Mouse (Mus musculus): Measurements from ENCODE around the gene Fahd1. TPM values are rescaled to one million over a fixed set of nuclear protein-coding genes. Genes with fewer than 3 reads are reported as not detected.
A peak's percentile ranks its signal among the peaks of the same experiment; 100 is the strongest.

The Fahd1 gene
- polyA plus RNA-seq, 1 experiment: 103 TPM

DNA sequence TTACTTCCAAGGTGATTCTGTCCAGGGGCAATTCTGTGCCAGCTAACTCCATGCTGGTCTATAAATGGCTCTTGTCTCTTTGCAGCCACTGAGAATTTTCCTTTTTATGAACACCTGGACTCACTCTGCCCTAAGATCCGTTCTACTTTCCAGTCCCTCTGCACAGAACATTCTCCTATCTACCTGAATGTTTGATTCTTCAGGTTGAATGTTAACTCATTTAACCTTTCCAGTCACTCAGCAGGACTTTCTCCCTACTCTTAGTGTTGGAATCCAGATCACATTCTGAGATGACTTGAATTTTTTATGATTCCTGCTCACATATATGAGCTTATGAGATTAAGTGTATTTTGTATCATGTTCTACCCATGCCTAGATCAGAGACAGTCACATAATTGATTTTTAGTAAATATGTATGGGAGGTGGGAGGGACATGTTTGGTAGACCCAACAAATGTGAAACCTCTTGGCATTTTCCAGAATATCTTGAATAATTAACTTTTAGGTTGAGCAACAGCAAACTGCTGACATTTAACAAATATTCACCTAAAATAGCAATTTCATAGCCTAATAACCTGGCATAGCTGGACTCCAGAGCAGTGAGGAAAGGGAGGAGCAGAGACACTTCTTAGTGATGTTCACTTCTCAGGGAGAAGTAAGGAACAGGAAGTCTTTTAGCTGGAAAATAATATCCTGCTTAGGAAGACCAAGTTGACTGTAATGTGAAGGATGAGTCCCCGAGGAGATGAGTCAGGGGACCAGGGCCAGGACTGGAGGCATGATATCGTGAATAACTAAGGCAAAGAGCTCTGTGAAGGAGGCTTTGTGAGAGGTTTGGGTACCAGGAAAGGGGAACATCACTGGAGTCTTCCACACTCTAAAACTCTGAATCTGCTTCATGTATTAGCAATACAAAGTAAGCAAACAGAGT is 28.5 kb downstream of the Fahd1 start:
- no peak overlapping the region for H3K4me3 ChIP-seq (ENCODE audit: insufficient read depth, low read depth, low read length)
- H3K36me3 ChIP-seq (ENCODE audit: control insufficient read depth, insufficient read depth, low read length): no peaks in the 10 kb centered on the region
- peak overlapping the region; percentile 97 for H3K27ac ChIP-seq (ENCODE audit: insufficient read depth, low read depth, low read length)
- H3K4me1 ChIP-seq (ENCODE audit: control insufficient read depth, insufficient read depth, low read length): peaks cover 9% of the 10 kb centered on the region
- no peak for TF ChIP-seq CTCF (conservative IDR thresholded peaks at IDR 0.05; ENCODE audit: insufficient read depth, insufficient read length, low read depth, low read length)
- TF ChIP-seq POLR2A (IDR thresholded peaks at IDR 0.05; ENCODE audit: low read depth, low read length): no peak
- H3K27me3 ChIP-seq (replicated peaks; ENCODE audit: control insufficient read depth, insufficient read depth, low read length): no peaks in the 10 kb centered on the region
- DNase-seq: peak; percentile 76
- 21% methylated on average over 3 of the region's 3 CpGs for WGBS

DNA sequence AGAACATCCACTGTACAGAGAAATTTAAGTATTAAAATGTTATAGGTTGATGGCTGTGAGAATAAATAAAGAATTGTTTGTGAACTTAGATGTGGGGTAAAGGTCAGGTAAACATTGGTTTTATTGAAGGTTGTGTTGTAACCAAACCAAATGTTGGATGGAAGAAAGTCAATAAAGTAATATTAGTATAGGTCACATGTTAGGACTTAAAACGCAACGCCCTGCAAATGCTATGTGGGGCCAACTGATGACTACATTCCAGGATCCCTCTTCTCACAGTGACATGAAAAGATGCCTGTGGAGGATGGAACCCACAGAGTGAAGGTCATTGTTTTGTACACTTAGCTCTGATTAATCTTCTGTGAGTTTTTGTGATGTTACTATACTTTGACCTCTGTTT is 30.7 kb downstream of the Fahd1 start:
- Histone ChIP-seq H3K27me3 (replicated peaks; ENCODE audit: control insufficient read depth, insufficient read depth, low read length) (no peaks in the 10 kb centered on the region), H3K27ac (ENCODE audit: insufficient read depth, low read depth, low read length) (no peak overlapping the region), H3K4me1 (ENCODE audit: control insufficient read depth, insufficient read depth, low read length) (peaks cover 9% of the 10 kb centered on the region), H3K36me3 (ENCODE audit: control insufficient read depth, insufficient read depth, low read length) (no peaks in the 10 kb centered on the region), H3K4me3 (ENCODE audit: insufficient read depth, low read depth, low read length) (no peak overlapping the region)
- no peak for DNase-seq
- WGBS: 65% methylated on average over 2 of the region's 2 CpGs
- TF ChIP-seq POLR2A (IDR thresholded peaks at IDR 0.05; ENCODE audit: low read depth, low read length) (no peak), CTCF (conservative IDR thresholded peaks at IDR 0.05; ENCODE audit: insufficient read depth, insufficient read length, low read depth, low read length) (no peak)

DNA sequence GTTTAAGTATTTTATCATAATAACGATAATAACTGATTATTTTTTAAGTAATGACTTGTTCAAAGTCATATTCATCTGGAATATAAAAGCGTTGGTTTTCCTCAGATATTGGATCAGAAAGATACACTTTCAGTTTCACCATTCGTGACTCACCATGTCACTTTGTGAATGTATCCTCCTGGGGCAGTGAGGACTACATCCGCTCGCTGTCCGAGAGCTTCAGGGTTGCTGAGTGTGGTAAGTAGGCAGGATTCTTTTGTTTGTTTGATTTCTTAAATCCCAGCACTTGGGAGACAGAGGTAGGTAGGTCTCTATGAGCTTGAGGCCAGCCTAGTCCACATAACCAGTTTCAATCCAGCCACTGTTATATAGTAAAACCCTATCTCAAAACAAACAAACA is 32.0 kb downstream of the Fahd1 start:
- DNase-seq: peak; percentile 15
- H3K27me3 ChIP-seq (replicated peaks; ENCODE audit: control insufficient read depth, insufficient read depth, low read length): no peaks in the 10 kb centered on the region
- H3K36me3 ChIP-seq (ENCODE audit: control insufficient read depth, insufficient read depth, low read length): no peaks in the 10 kb centered on the region
- WGBS: 62% methylated on average over 6 of the region's 6 CpGs
- no peak overlapping the region for H3K4me3 ChIP-seq (ENCODE audit: insufficient read depth, low read depth, low read length)
- peaks cover 9% of the 10 kb centered on the region for H3K4me1 ChIP-seq (ENCODE audit: control insufficient read depth, insufficient read depth, low read length)
- TF ChIP-seq CTCF (conservative IDR thresholded peaks at IDR 0.05; ENCODE audit: insufficient read depth, insufficient read length, low read depth, low read length) (no peak), POLR2A (IDR thresholded peaks at IDR 0.05; ENCODE audit: low read depth, low read length) (no peak)
- H3K27ac ChIP-seq (ENCODE audit: insufficient read depth, low read depth, low read length): no peak overlapping the region

DNA sequence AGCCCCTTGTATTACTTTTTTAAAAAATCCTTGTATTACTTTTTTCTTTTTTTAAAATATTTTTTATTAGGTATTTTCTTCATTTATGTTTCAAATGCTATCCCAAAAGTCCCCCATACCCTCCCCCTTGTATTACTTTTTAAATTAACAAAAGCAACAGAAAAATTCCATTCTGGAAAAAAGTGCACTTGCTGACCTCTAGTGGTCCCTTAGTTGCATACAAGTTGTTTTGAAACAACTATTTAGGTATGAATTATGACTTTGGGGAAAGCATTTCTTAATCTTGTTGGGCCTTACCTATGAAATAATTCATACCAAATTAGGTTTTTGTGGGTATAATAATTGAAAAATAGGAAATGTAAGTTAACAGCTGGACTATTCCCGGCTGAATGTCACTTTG is 32.7 kb downstream of the Fahd1 start:
- 36% methylated on average over 1 of the region's 1 CpGs for WGBS
- Histone ChIP-seq H3K27ac (ENCODE audit: insufficient read depth, low read depth, low read length) (no peak overlapping the region), H3K4me1 (ENCODE audit: control insufficient read depth, insufficient read depth, low read length) (peaks cover 9% of the 10 kb centered on the region), H3K27me3 (replicated peaks; ENCODE audit: control insufficient read depth, insufficient read depth, low read length) (no peaks in the 10 kb centered on the region), H3K4me3 (ENCODE audit: insufficient read depth, low read depth, low read length) (no peak overlapping the region), H3K36me3 (ENCODE audit: control insufficient read depth, insufficient read depth, low read length) (no peaks in the 10 kb centered on the region)
- peak; percentile 36 for DNase-seq
- 0 out of 2 replicates have a peak, but pooled peaks have one; percentile 2 for TF ChIP-seq CTCF (conservative IDR thresholded peaks at IDR 0.05; ENCODE audit: insufficient read depth, insufficient read length, low read depth, low read length)
- no peak for TF ChIP-seq POLR2A (IDR thresholded peaks at IDR 0.05; ENCODE audit: low read depth, low read length)

DNA sequence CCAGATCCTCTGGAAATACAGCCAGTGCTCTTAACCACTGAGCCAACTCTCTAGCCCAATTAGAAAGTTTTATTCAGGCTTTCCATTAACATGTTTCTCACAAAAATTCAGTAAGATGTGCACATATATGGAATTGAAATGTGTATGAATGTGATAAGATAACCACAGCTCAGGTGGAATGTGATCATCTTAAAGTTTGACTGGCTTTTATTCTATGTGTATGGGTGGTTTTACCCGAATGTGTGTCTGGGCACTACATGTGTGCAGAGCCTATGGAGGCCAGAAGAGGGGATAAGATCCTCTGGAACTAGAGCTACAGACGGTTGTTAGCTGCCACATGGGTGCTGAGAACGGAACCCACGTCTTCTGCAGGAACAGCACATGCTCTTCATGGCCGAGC is 34.9 kb downstream of the Fahd1 start:
- Histone ChIP-seq H3K4me3 (ENCODE audit: insufficient read depth, low read depth, low read length) (no peak overlapping the region), H3K27me3 (replicated peaks; ENCODE audit: control insufficient read depth, insufficient read depth, low read length) (no peaks in the 10 kb centered on the region; the same call in 1 of the 2 replicates), H3K36me3 (ENCODE audit: control insufficient read depth, insufficient read depth, low read length) (no peaks in the 10 kb centered on the region), H3K4me1 (ENCODE audit: control insufficient read depth, insufficient read depth, low read length) (no peaks in the 10 kb centered on the region), H3K27ac (ENCODE audit: insufficient read depth, low read depth, low read length) (no peak overlapping the region)
- DNase-seq: no peak
- no peak for TF ChIP-seq CTCF (conservative IDR thresholded peaks at IDR 0.05; ENCODE audit: insufficient read depth, insufficient read length, low read depth, low read length)
- no peak for TF ChIP-seq POLR2A (IDR thresholded peaks at IDR 0.05; ENCODE audit: low read depth, low read length)
- WGBS: 83% methylated on average over 5 of the region's 5 CpGs

DNA sequence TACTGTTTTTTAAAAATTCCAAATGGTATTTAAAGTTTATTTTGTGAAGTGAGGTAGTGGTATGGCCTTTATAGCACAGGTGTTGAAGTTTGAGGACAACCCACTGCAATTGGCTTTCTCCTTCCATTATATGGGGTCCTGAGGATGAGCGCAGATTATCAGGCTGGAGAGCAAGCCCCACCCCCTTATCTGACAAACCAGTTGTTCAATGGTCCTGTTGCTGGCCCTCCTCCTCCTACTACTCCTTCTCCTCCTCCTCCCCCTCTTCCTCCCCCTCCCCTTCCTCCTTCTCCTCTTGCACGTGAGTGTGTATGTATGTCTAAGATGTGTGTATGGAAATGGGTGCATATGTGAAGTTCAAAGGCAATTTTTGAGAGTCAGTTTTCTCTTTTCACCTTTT is 37.9 kb downstream of the Fahd1 start:
- TF ChIP-seq POLR2A (IDR thresholded peaks at IDR 0.05; ENCODE audit: low read depth, low read length) (no peak), CTCF (conservative IDR thresholded peaks at IDR 0.05; ENCODE audit: insufficient read depth, insufficient read length, low read depth, low read length) (no peak)
- Histone ChIP-seq H3K4me3 (ENCODE audit: insufficient read depth, low read depth, low read length) (no peak overlapping the region), H3K27me3 (replicated peaks; ENCODE audit: control insufficient read depth, insufficient read depth, low read length) (no peaks in the 10 kb centered on the region; the same call in 1 of the 2 replicates), H3K36me3 (ENCODE audit: control insufficient read depth, insufficient read depth, low read length) (no peaks in the 10 kb centered on the region), H3K4me1 (ENCODE audit: control insufficient read depth, insufficient read depth, low read length) (no peaks in the 10 kb centered on the region), H3K27ac (ENCODE audit: insufficient read depth, low read depth, low read length) (no peak overlapping the region)
- no peak for DNase-seq
- 48% methylated on average over 2 of the region's 2 CpGs for WGBS

DNA sequence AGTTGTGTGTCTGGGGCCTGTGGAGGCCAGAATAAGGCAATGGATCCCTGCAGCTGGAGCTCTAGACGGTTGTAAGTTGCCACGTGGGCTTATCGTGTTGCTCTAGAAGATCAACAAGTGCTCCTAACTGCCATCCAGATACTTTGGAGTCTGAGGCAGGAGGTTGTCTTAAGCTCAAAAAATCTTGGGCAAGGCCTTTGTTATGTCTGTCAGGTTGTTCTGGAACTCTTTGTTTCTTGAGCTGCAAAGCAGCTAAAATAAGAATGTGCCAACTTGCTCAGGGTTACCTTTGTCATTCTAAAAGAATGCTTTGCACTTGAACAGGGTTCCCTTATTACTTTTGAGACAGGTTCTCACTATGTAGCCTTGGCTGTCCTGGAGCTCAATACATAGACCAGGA is 39.0 kb downstream of the Fahd1 start:
- H3K4me1 ChIP-seq (ENCODE audit: control insufficient read depth, insufficient read depth, low read length): no peaks in the 10 kb centered on the region
- H3K27ac ChIP-seq (ENCODE audit: insufficient read depth, low read depth, low read length): no peak overlapping the region
- TF ChIP-seq CTCF (conservative IDR thresholded peaks at IDR 0.05; ENCODE audit: insufficient read depth, insufficient read length, low read depth, low read length) (no peak), POLR2A (IDR thresholded peaks at IDR 0.05; ENCODE audit: low read depth, low read length) (no peak)
- WGBS: 73% methylated on average over 3 of the region's 3 CpGs
- no peak for DNase-seq
- no peaks in the 10 kb centered on the region; the same call in 1 of the 2 replicates for H3K27me3 ChIP-seq (replicated peaks; ENCODE audit: control insufficient read depth, insufficient read depth, low read length)
- H3K4me3 ChIP-seq (ENCODE audit: insufficient read depth, low read depth, low read length): no peak overlapping the region
- H3K36me3 ChIP-seq (ENCODE audit: control insufficient read depth, insufficient read depth, low read length): no peaks in the 10 kb centered on the region

Data from kidney, adult 2 months (tissue).